Mouse (Mus musculus) midbrain, embryonic 15.5 days (tissue): ENCODE data around the gene Klhl32. TPM values are rescaled to one million over a fixed set of nuclear protein-coding genes. Genes with fewer than 3 reads are reported as not detected.

Experiments used
- ATAC-seq: fragments of 200-750 bp; cut with Nextera tagmentation; replicated peaks from 2 replicates; pipeline ENCODE4 v1.8.0; 2017; ENCODE audit warnings: moderate TSS enrichment
- H3K27ac ChIP-seq: fragments of 300-500 bp; sonication (generic); 2 replicates; pipeline ENCODE4 v1.5.1; 2015; ENCODE audit warnings: mild to moderate bottlenecking, inconsistent platforms
- H3K27me3 ChIP-seq: fragments of 300-500 bp; sonication (generic); replicated peaks from 2 replicates; pipeline ENCODE4 v1.6.1; 2015; ENCODE audit warnings: inconsistent platforms
- H3K36me3 ChIP-seq: fragments of 300-500 bp; sonication (generic); replicated peaks from 2 replicates; pipeline ENCODE4 v1.6.1; 2015; ENCODE audit warnings: inconsistent platforms
- H3K4me1 ChIP-seq: fragments of 300-500 bp; sonication (generic); 2 replicates; pipeline ENCODE4 v1.6.1; 2015; ENCODE audit warnings: inconsistent platforms
- H3K4me2 ChIP-seq: fragments of 300-500 bp; sonication (generic); 2 replicates; pipeline ENCODE4 v1.6.1; 2015; ENCODE audit warnings: inconsistent platforms, mild to moderate bottlenecking, moderate library complexity
- H3K4me3 ChIP-seq: fragments of 300-500 bp; sonication (generic); 2 replicates; pipeline ENCODE4 v1.5.1; 2015; ENCODE audit warnings: mild to moderate bottlenecking, inconsistent platforms
- H3K9ac ChIP-seq: fragments of 300-500 bp; sonication (generic); 2 replicates; pipeline ENCODE4 v1.6.1; 2015; ENCODE audit warnings: mild to moderate bottlenecking, inconsistent platforms
- H3K9me3 ChIP-seq: fragments of 300-500 bp; sonication (generic); 2 replicates; pipeline ENCODE4 v1.6.1; 2016; ENCODE audit warnings: inconsistent platforms
- WGBS: fragments of 180-500 bp; shearing (Covaris S2); methylation state at CpG from one replicate; pipeline ENCODE4 v1.1.7; 2015; ENCODE audit warnings: mixed read lengths; 5-methylcytosine and 5-hydroxymethylcytosine counted together
- polyA plus RNA-seq: library from polyadenylated mRNA; unstranded; fragments of >200 nt; fragmentation: Nextera tagmentation; extraction: Ambion mirVana; gene quantifications from 2 replicates; pipeline ENCODE4 v1.2.1, GENCODE M21; 2015

Klhl32 gene
- polyA plus RNA-seq, 1 experiment from 2014 or later = 32.6 TPM

GRCm38 (mm10) chr4:24568989-24569556 lies 281.9 kb downstream of the Klhl32 start:
- Histone ChIP-seq H3K27me3 (no peaks in the 10 kb centered on the region), H3K4me3 (no peak overlapping the region), H3K36me3 (no peaks in the 10 kb centered on the region), H3K4me1 (0 out of 2 replicates have a peak, but pooled peaks cover 6% of the 10 kb centered on the region), H3K4me2 (no peak overlapping the region), H3K9ac (no peak overlapping the region), H3K27ac (no peak overlapping the region), H3K9me3 (no peaks in the 10 kb centered on the region)
- ATAC-seq = no peak; the same call in 1 of the 2 replicates
- WGBS = 46% methylated on average over 7 of the region's 7 CpGs

GRCm38 (mm10) chr4:24568026-24568425 lies 282.9 kb downstream of the Klhl32 start:
- Histone ChIP-seq H3K4me2 (no peak overlapping the region), H3K4me1 (0 out of 2 replicates have a peak, but pooled peaks cover 6% of the 10 kb centered on the region), H3K9me3 (no peaks in the 10 kb centered on the region), H3K27me3 (no peaks in the 10 kb centered on the region), H3K9ac (no peak overlapping the region), H3K36me3 (no peaks in the 10 kb centered on the region), H3K27ac (no peak overlapping the region), H3K4me3 (no peak overlapping the region)
- ATAC-seq = no peak
- whole genome bisulfite sequencing = 56% methylated on average over 6 of the region's 6 CpGs

Other genes with a start within 250 kb of the Klhl32 start
- gene Ndufaf4, start 47.0 kb upstream of the Klhl32 start, polyA plus RNA-seq = 54.0 and 58.6 TPM in 2 replicates
- gene Gpr63, start 115.3 kb upstream of the Klhl32 start, polyA plus RNA-seq = 1.6 and 2.0 TPM in 2 replicates